Mouse (Mus musculus) adrenal gland (tissue): Measurements from ENCODE around the gene Mrpl49.

Experiments used
- intact Hi-C: fragments of 180-260 bp; cut with DNase I; formaldehyde crosslinking; loops from one replicate; pipeline ENCODE4 v1.15.1; 2025

Mrpl49 gene

GRCm38 (mm10) chr19:6040002-6040401 is 17.6 kb downstream of the Mrpl49 start:
- intact Hi-C loops: no loop called here

- intact Hi-C loops: no loop called here
Measured at GRCm38 (mm10) chr19:6038326-6038725, 19.3 kb downstream of the Mrpl49 start.

- intact Hi-C loops: no loop called here
Measured at GRCm38 (mm10) chr19:6037695-6038094, 19.9 kb downstream of the Mrpl49 start.

GRCm38 (mm10) chr19:6035966-6036585 is 21.5 kb downstream of the Mrpl49 start:
- intact Hi-C loops: no loop called here

GRCm38 (mm10) chr19:6030520-6031280 is 26.9 kb downstream of the Mrpl49 start:
- intact Hi-C loops: no loop called here

- intact Hi-C loops: no loop called here
Measured at GRCm38 (mm10) chr19:6029426-6029825, 28.2 kb downstream of the Mrpl49 start.

- intact Hi-C loops: no loop called here
Measured at GRCm38 (mm10) chr19:6028991-6029390, 28.6 kb downstream of the Mrpl49 start.

- intact Hi-C loops: no loop called here
Measured at GRCm38 (mm10) chr19:6023930-6024329, 33.7 kb downstream of the Mrpl49 start.

GRCm38 (mm10) chr19:6023059-6023458 is 34.5 kb downstream of the Mrpl49 start:
- intact Hi-C loops: no loop called here

- intact Hi-C loops: no loop called here
Measured at GRCm38 (mm10) chr19:6020276-6020675, 37.3 kb downstream of the Mrpl49 start.

GRCm38 (mm10) chr19:6018142-6019089 is 39.2 kb downstream of the Mrpl49 start:
- intact Hi-C loops: loop anchor here (1.0 to 5.0 kb wide), 2 partner anchors 36 to 53 kb away; no protein-coding TSS in a partner anchor

- intact Hi-C loops: loop anchor here (5.0 kb wide), 1 partner anchor 34 kb away; no protein-coding TSS in a partner anchor
Measured at GRCm38 (mm10) chr19:6016532-6016931, 41.1 kb downstream of the Mrpl49 start.

GRCm38 (mm10) chr19:6015511-6016315 is 41.9 kb downstream of the Mrpl49 start, which contains the start of gene Capn1:
Gene Capn1, minus strand, starts transcription at chr19:6015897.
- intact Hi-C loops: loop anchor here (5.0 kb wide), 1 partner anchor 33 kb away; no protein-coding TSS in a partner anchor

- intact Hi-C loops: loop anchor here (5.0 kb wide), 1 partner anchor 33 kb away; no protein-coding TSS in a partner anchor
Measured at GRCm38 (mm10) chr19:6014991-6015510, 42.5 kb downstream of the Mrpl49 start.

GRCm38 (mm10) chr19:6013691-6014090 is 43.9 kb downstream of the Mrpl49 start:
- intact Hi-C loops: no loop called here

- intact Hi-C loops: no loop called here
Measured at GRCm38 (mm10) chr19:6009137-6009536, 48.4 kb downstream of the Mrpl49 start.

- intact Hi-C loops: no loop called here
Measured at GRCm38 (mm10) chr19:6007013-6007412, 50.6 kb downstream of the Mrpl49 start.

GRCm38 (mm10) chr19:6005541-6005940 is 52.0 kb downstream of the Mrpl49 start:
- intact Hi-C loops: no loop called here
